Mouse (Mus musculus) cerebellum, adult 2 months (tissue): Measurements from ENCODE around the gene Runx1. TPM values are rescaled to one million over a fixed set of nuclear protein-coding genes. Genes with fewer than 3 reads are reported as not detected.

ENCODE experiments used
- DNase-seq, 2 experiments: peaks; one replicate each; pipeline ENCODE4 v3.0.0; 2021
- H3K27ac ChIP-seq: fragments of 200-500 bp; 2 replicates; pipeline ENCODE4 v1.5.1; 2012; ENCODE audit warnings: low read length, control low read depth, inconsistent platforms; ENCODE audit not compliant: insufficient read depth
- H3K27me3 ChIP-seq: fragments of 200-500 bp; 2 replicates; pipeline ENCODE4 v1.6.1; 2012; ENCODE audit warnings: inconsistent platforms, mild to moderate bottlenecking, low read length, moderate library complexity; ENCODE audit not compliant: control insufficient read depth, insufficient read depth
- H3K4me1 ChIP-seq: fragments of 200-500 bp; 2 replicates; pipeline ENCODE4 v1.6.1; 2011; ENCODE audit warnings: low read length; ENCODE audit not compliant: control insufficient read depth, insufficient read depth
- H3K4me3 ChIP-seq: fragments of 200-500 bp; replicated peaks from 2 replicates; pipeline ENCODE3; 2011; ENCODE audit warnings: mild to moderate bottlenecking, low read depth, low read length, control low read depth; ENCODE audit not compliant: insufficient read depth
- CTCF ChIP-seq: fragments of 200-500 bp; IDR thresholded peaks from 2 replicates; pipeline ENCODE4 v1.5.1; 2011; ENCODE audit warnings: low read depth, mild to moderate bottlenecking, control low read depth, low read length, moderate library complexity, borderline replicate concordance; ENCODE audit not compliant: insufficient read depth
- POLR2A ChIP-seq: fragments of 200-500 bp; IDR thresholded peaks from 2 replicates; pipeline ENCODE4 v1.6.1; 2011; ENCODE audit warnings: low read length, control low read depth, borderline replicate concordance; ENCODE audit not compliant: insufficient read depth
- WGBS: fragments of 180-500 bp; shearing (Covaris S2); methylation state at CpG from one replicate; pipeline ENCODE4 v1.1.7; 2018; 5-methylcytosine and 5-hydroxymethylcytosine counted together
- polyA plus RNA-seq: library from polyadenylated mRNA; depleted of rRNA; stranded (reverse); fragments of >200 nt; gene quantifications from 2 replicates; pipeline ENCODE4 v1.2.3, GENCODE M21; 2012

Gene Runx1
- polyA plus RNA-seq, 1 experiment = 0.52 TPM

- no peak overlapping the region for H3K27ac ChIP-seq
- no peaks in the 10 kb centered on the region for H3K4me1 ChIP-seq
- no peak for TF ChIP-seq POLR2A
- TF ChIP-seq CTCF = no peak
- whole genome bisulfite sequencing = 28% methylated on average over 11 of the region's 11 CpGs
- DNase-seq = peak in 1 of 2 experiments; percentile 12
- peak overlapping the region; percentile 20 for H3K4me3 ChIP-seq
- no peaks in the 10 kb centered on the region; the same call in 1 of the 2 replicates for H3K27me3 ChIP-seq
Measured at GRCm38 (mm10) chr16:92565291-92565690, 260.7 kb downstream of the Runx1 start.

DNA sequence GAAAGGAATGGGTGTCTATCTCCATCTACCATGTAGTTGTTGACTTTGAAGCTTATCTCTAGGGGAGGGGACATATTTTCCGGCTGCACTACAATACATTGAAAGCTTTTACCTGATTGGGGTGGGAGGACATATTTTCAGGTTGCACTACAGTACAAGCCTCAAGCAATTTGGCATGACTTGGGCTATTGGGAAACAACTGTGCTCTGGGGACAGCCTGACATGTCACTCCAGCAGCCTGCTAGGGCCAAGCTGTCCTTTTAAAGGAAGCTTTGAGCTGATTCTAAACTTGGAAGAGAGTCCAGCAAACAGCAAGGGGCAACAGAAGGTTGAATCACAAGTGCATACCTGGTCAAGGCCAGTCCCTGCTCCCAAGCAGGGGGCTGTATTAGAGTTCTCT is 270.9 kb downstream of the Runx1 start:
- WGBS = 97% methylated on average over 1 of the region's 1 CpGs
- no peak for DNase-seq

DNA sequence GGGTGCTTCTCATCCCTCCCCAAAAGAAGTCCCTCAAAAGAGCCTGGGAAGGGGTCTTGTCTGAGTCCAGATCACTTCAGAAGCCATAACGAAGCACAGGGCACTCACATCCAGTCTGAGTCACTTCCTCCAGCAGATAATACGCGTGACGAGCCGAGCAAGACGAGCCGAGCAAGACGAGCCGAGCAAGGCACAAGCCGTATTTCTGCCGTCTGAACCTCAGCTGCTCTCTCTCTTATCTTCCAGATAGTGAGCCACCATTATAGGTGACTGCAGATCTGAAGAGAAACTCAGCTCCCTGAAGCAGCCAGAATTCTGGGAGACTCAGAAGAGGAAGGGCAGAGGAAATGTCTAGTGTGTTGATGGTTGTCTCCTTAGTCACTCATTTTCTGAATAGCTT is 273.1 kb downstream of the Runx1 start:
- 37% methylated on average over 11 of the region's 11 CpGs for WGBS
- Histone ChIP-seq H3K27me3 (no peaks in the 10 kb centered on the region), H3K27ac (no peak overlapping the region), H3K4me3 (no peak overlapping the region), H3K4me1 (no peaks in the 10 kb centered on the region)
- no peak for DNase-seq
- TF ChIP-seq CTCF = no peak
- no peak for TF ChIP-seq POLR2A

More for the DNA sequence above, 270.9 kb downstream of the Runx1 start:
- Histone ChIP-seq H3K4me3 (no peak overlapping the region), H3K4me1 (no peaks in the 10 kb centered on the region), H3K27me3 (no peaks in the 10 kb centered on the region; the same call in 1 of the 2 replicates), H3K27ac (no peak overlapping the region)
- TF ChIP-seq CTCF (no peak), POLR2A (no peak)

- TF ChIP-seq CTCF (no peak), POLR2A (no peak)
- DNase-seq = no peak
- no peaks in the 10 kb centered on the region for H3K4me1 ChIP-seq
- WGBS = 74% methylated on average over 9 of the region's 9 CpGs
- H3K27me3 ChIP-seq = no peaks in the 10 kb centered on the region
- H3K4me3 ChIP-seq = no peak overlapping the region
- no peak overlapping the region for H3K27ac ChIP-seq
Measured at GRCm38 (mm10) chr16:92552106-92552382, 273.9 kb downstream of the Runx1 start.
